Mouse (Mus musculus) liver, embryonic 14.5 days (tissue): ENCODE measurements at regions not wholly inside any gene's neighbourhood (a gene's known extent, or its start where the extent isn't known, plus 50 kb on each side); places are given as distances from the start of the nearest gene placed in this dataset.

Source experiments
- CTCF ChIP-seq: IDR thresholded peaks from 2 replicates; pipeline ENCODE4 v1.5.1; 2016; ENCODE audit warnings: antibody characterized with exemption, low read depth, control low read depth
- EP300 ChIP-seq: IDR thresholded peaks from 2 replicates; pipeline ENCODE4 v1.6.1; 2016; ENCODE audit warnings: antibody characterized with exemption, low read depth

DNA sequence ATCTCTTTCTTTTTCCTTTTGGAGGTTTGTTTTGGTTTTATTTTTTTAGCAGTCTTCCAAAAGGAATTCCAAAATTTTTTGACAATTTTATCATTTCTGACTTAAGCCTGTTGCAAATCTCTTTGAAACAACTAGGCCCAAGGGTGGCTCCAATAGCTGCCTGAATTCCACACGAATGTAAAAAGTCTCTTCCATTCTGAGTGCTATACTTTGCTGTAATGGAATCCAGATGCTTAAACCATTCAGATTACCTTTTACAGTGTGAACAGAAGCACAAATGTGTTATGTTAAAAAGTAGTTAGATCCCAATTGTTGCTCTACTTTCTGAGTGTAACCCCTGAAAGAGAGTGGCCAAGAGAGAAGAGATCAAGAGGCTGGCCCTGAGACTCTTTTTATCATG, 176.6 kb downstream of the Lyplal1 start:
- TF ChIP-seq CTCF: no peak
- TF ChIP-seq EP300: no peak
